Mouse (Mus musculus): Measurements from ENCODE around the gene Fbxo8.

Fbxo8 gene

DNA sequence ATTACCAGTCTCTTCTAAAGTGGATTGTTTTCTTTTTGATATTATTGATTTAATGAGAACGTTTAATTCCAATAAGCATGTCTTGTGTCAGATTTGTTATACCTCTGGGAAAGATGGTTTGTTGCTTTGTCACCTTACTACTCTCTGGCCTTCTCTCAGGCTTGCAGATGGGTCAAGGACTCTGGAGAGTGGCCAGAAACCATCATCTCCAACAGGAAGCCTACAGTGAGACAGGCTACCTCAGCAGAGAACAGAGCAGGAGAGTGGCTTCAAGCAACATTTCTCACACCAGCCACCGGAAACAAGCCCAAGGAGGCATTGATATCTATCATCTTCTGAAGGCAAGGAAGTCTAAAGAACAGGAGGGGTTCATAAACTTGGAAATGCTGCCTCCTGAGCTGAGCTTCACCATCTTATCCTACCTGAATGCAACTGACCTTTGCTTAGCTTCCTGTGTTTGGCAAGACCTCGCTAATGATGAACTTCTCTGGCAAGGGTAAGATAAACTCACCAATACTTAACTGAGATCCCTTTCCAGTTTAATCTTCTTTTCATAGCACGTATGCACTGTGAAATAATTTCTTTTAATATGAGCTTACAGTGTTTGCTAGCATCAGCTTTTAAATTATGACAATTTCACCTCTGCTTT lies 13.6 kb downstream of the Fbxo8 start:
- DNase-seq (ENCODE audit: low read depth, low spot score): no peak
- Histone ChIP-seq H3K36me3 (ENCODE audit: control insufficient read depth, insufficient read depth, low read length, poor library complexity, severe bottlenecking) (no peaks in the 10 kb centered on the region), H3K27me3 (ENCODE audit: control insufficient read depth, insufficient read depth, low read length, poor library complexity, severe bottlenecking) (no peaks in the 10 kb centered on the region)

DNA sequence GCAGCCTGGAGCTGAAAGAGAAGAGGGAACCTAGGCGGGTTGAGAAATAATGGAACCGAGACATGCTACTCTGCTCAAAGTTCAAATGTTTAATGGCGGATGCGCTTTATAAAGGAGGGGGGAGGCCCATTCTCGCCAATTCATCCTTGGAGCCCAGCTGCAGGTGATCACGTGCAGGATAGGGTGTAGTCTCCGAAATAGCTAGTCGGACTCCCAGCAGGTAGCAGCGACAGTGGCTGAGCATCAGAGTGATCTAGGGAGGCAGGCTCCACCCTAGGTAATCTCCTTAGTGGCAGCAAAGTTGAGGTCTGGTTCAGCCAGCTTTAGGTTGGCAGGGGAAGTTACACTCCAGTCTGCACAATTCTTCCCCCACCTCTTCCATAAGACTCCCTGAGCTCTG lies 16.0 kb downstream of the Fbxo8 start:
- Histone ChIP-seq H3K27me3 (ENCODE audit: control insufficient read depth, insufficient read depth, low read length, poor library complexity, severe bottlenecking) (no peaks in the 10 kb centered on the region), H3K36me3 (ENCODE audit: control insufficient read depth, insufficient read depth, low read length, poor library complexity, severe bottlenecking) (no peaks in the 10 kb centered on the region)
- DNase-seq (ENCODE audit: low read depth, low spot score): no peak

DNA sequence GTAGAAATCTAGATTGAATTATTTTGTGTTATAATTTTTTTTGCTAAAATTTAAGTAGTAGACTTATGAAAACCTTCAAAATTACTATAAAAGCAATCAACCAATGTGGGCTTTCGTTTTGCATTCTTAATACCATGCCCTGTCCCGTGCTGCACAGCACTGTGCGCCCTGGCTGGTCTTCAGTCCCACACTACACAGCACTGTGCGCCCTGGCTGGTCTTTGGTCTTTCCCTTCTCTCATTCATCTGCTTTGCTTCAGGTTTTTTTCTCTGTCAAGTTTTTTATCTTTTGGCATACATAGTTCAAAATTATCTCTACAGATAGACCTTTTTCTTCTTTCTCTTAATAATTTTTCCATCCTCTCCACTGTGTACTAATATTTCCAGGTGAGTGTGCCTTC lies 30.0 kb downstream of the Fbxo8 start:
- no peak for DNase-seq (ENCODE audit: low read depth, low spot score)
- H3K36me3 ChIP-seq (ENCODE audit: control insufficient read depth, insufficient read depth, low read length, poor library complexity, severe bottlenecking): peaks cover 3% of the 10 kb centered on the region; the same call in 1 of the 2 replicates
- no peaks in the 10 kb centered on the region for H3K27me3 ChIP-seq (ENCODE audit: control insufficient read depth, insufficient read depth, low read length, poor library complexity, severe bottlenecking)

DNA sequence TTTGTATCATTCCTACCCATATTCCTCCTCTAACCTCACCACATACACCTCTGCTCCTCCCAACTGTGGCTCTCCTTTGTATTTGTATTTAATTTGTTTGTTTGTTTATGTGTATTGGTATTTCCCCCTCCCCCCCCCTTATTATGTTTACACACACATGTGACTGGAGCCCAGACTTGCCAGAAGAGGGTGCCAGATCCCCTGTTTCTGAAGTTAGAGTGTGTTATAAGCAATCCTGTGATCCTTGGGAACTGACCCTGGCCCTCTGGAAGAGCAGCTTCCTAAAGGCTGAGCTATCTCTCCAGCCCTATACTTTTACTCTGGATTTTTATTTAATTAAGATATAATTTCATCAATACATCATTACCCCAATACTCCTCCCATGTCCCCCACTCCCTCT lies 32.0 kb downstream of the Fbxo8 start:
- H3K36me3 ChIP-seq (ENCODE audit: control insufficient read depth, insufficient read depth, low read length, poor library complexity, severe bottlenecking): peaks cover 5% of the 10 kb centered on the region; the same call in 1 of the 2 replicates
- peak; percentile 3 for DNase-seq (ENCODE audit: low read depth, low spot score)
- H3K27me3 ChIP-seq (ENCODE audit: control insufficient read depth, insufficient read depth, low read length, poor library complexity, severe bottlenecking): no peaks in the 10 kb centered on the region

DNA sequence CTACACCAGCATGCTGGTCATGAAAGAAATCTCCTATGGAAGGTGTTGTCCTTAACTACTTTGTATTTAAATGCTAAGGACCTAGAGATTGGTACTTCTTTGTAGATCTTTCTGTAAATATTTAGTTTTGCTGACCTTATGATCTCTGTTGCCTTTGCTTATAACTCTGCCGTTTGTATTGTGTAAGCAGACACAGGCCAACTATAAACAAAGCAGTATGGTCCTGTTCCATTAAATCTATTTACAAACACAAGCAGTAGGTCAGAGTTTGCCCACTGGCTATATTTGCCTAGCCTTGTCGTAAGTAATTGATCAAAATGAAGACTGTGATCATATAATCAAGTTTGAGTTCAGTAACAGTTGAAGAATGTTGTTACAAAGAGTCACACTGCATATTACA lies 38.1 kb downstream of the Fbxo8 start:
- peaks cover 2% of the 10 kb centered on the region; the same call in 1 of the 2 replicates for H3K36me3 ChIP-seq (ENCODE audit: control insufficient read depth, insufficient read depth, low read length, poor library complexity, severe bottlenecking)
- H3K27me3 ChIP-seq (ENCODE audit: control insufficient read depth, insufficient read depth, low read length, poor library complexity, severe bottlenecking): no peaks in the 10 kb centered on the region
- DNase-seq (ENCODE audit: low read depth, low spot score): no peak

DNA sequence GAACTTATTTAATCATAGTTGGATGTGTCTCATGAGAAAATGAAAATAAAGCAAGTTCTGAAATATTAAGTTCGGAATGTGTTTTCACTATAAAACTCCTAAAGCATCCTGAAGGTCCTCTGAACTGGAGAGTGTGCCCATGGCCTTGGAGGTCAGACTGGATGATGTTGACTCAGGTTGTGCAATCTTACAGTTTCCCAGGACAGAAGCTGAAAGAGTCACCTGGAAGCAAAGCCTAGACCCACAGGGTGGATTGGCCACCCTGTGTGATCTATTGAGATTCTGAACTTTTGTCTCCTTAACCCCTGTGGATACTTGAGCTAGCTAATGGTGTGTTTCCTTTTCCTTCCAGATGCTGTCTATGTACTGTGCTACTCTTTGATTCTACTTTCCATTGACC lies 40.2 kb downstream of the Fbxo8 start:
- Histone ChIP-seq H3K27me3 (ENCODE audit: control insufficient read depth, insufficient read depth, low read length, poor library complexity, severe bottlenecking) (no peaks in the 10 kb centered on the region), H3K36me3 (ENCODE audit: control insufficient read depth, insufficient read depth, low read length, poor library complexity, severe bottlenecking) (peaks cover 3% of the 10 kb centered on the region; the same call in 1 of the 2 replicates)
- DNase-seq (ENCODE audit: low read depth, low spot score): no peak

DNA sequence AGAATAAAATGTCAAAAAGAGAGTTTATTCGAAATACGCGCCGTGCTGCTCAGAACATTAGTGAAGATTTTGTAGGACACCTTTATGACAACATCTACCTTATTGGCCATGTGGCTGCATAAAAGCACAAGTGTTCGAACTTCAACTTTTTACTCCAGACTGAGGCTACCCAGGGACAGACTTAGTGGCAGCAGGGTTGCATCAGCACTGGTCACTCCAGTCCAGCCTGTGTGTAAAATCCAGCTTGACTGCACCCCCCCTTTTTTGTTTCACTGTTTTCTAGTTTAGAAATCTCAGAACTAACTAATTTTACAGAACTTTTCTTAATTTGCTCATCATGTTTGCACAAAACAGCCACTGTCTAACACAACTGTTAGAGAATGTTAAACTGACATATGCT lies 40.6 kb downstream of the Fbxo8 start:
- no peak for DNase-seq (ENCODE audit: low read depth, low spot score)
- peaks cover 3% of the 10 kb centered on the region; the same call in 1 of the 2 replicates for H3K36me3 ChIP-seq (ENCODE audit: control insufficient read depth, insufficient read depth, low read length, poor library complexity, severe bottlenecking)
- H3K27me3 ChIP-seq (ENCODE audit: control insufficient read depth, insufficient read depth, low read length, poor library complexity, severe bottlenecking): no peaks in the 10 kb centered on the region

DNA sequence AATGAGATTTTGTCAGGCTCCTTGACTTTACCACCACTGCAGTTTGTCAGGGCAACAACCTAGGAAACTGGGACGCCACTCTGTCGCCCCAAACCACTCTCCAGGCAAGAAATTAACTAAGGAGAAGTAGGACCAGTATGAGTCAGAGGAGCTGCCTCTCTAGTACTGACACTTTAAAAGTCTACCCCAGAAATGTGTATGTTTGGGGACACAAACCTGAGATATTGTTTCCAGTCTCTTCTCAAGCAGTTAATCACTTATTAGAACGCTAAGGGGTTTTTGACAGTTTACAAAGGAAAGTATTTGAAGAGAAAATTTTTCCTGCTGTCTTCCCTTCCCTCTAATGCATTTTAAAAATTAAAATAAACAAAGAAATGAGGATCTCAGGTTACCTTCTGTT lies 55.6 kb downstream of the Fbxo8 start:
- no peaks in the 10 kb centered on the region for H3K36me3 ChIP-seq (ENCODE audit: control insufficient read depth, insufficient read depth, low read length, poor library complexity, severe bottlenecking)
- no peaks in the 10 kb centered on the region; the same call in 1 of the 2 replicates for H3K27me3 ChIP-seq (ENCODE audit: control insufficient read depth, insufficient read depth, low read length, poor library complexity, severe bottlenecking)
- no peak for DNase-seq (ENCODE audit: low read depth, low spot score)

DNA sequence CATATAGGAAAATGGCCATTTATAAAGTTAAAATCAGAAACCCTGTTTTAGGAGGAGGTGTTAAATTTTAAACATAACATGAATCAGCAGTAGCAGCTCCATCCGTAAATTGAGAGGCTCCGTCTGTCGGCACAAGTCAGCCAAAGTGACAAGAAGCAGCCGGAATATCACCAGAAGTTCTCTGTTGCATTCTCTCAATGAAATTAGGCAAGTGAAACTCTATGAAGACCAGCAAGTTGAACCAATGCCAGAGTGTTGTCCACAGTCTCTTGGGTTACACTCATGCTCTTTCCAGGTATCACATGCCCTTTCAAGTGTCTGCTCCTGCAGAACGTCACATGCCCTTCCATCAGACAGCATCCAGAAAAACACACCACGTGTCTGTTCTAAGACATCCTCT lies 60.8 kb downstream of the Fbxo8 start:
- no peak for DNase-seq (ENCODE audit: low read depth, low spot score)
- H3K27me3 ChIP-seq (ENCODE audit: control insufficient read depth, insufficient read depth, low read length, poor library complexity, severe bottlenecking): no peaks in the 10 kb centered on the region; the same call in 1 of the 2 replicates
- H3K36me3 ChIP-seq (ENCODE audit: control insufficient read depth, insufficient read depth, low read length, poor library complexity, severe bottlenecking): no peaks in the 10 kb centered on the region

DNA sequence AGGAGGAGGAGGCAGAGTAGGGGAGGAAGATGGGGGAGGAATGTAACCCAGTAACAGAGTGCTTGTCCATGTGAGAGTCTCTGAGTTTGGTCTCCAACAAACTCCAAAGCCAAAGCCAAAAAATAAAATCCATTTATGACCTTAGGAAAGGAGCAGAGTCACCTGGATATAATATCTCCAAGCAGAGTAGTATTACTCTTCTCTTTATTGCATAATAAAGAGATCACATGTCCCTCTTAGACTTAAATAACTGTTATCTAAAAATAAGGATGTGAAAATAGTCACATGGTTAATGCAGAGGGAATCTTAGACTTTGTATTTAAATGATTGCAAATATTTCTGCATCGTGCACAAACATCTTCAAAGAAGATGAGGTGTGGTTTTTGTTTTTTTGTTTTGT lies 63.3 kb downstream of the Fbxo8 start:
- Histone ChIP-seq H3K36me3 (ENCODE audit: control insufficient read depth, insufficient read depth, low read length, poor library complexity, severe bottlenecking) (no peaks in the 10 kb centered on the region), H3K27me3 (ENCODE audit: control insufficient read depth, insufficient read depth, low read length, poor library complexity, severe bottlenecking) (no peaks in the 10 kb centered on the region)
- DNase-seq (ENCODE audit: low read depth, low spot score): no peak

DNA sequence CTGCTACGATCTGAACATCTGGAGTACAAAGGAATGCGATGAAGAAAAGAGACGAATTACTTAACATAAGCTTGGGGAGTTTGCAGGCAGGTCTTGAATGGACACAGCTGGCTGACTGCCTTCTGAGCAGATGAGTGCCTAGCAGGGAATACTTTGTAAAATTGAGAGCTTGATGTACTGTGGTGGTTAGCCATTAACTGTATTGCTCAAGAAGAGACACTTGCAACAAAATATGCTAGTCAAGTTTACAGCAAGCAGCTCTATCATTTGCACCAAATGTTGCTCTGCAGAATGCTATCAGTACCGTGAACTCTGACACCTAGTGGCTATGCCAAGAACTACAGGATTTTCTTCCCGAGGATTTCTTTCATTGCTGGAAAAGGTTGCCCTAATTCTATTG lies 64.1 kb downstream of the Fbxo8 start:
- DNase-seq (ENCODE audit: low read depth, low spot score): peak; percentile 55
- Histone ChIP-seq H3K27me3 (ENCODE audit: control insufficient read depth, insufficient read depth, low read length, poor library complexity, severe bottlenecking) (no peaks in the 10 kb centered on the region), H3K36me3 (ENCODE audit: control insufficient read depth, insufficient read depth, low read length, poor library complexity, severe bottlenecking) (no peaks in the 10 kb centered on the region)

DNA sequence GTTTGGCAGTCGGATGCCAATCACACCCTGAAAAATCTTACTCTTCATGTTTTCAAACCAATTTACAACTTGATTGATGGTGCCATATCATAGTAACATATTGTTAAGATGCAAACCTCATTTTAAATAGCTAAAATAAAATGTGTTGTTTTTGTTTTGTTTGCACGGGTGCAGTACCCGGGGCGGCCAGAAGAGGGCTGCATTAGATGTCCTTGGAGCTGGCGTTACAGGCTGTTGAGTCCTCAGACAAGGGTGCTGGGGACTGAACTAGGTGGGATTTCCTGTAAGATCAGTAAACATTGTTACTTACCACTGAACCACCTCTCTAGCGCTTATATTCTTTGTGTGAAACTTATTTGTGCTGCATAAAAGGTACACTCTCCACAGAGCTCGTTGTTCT lies 65.4 kb downstream of the Fbxo8 start:
- Histone ChIP-seq H3K27me3 (ENCODE audit: control insufficient read depth, insufficient read depth, low read length, poor library complexity, severe bottlenecking) (no peaks in the 10 kb centered on the region), H3K36me3 (ENCODE audit: control insufficient read depth, insufficient read depth, low read length, poor library complexity, severe bottlenecking) (no peaks in the 10 kb centered on the region)
- DNase-seq (ENCODE audit: low read depth, low spot score): peak; percentile 57

DNA sequence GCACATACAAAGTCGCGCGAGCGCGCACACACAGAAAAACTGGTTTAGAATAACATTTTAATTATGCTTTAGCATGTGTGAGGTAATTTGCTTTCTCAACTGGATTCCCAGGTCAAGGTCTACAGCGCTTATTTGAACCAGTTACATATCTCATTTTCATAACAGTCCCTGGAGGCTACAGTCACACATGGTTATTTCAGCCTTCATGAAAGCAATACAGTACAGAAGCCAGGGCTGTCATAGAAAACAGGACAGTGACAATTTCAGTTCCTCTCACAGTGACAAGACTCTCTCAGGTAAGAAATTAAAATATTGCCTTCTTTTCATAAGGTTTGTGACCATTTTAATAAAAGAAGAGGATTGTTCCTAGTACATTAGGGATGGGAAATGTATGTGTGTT lies 66.4 kb downstream of the Fbxo8 start:
- DNase-seq (ENCODE audit: low read depth, low spot score): peak; percentile 45
- Histone ChIP-seq H3K27me3 (ENCODE audit: control insufficient read depth, insufficient read depth, low read length, poor library complexity, severe bottlenecking) (no peaks in the 10 kb centered on the region), H3K36me3 (ENCODE audit: control insufficient read depth, insufficient read depth, low read length, poor library complexity, severe bottlenecking) (no peaks in the 10 kb centered on the region)

DNA sequence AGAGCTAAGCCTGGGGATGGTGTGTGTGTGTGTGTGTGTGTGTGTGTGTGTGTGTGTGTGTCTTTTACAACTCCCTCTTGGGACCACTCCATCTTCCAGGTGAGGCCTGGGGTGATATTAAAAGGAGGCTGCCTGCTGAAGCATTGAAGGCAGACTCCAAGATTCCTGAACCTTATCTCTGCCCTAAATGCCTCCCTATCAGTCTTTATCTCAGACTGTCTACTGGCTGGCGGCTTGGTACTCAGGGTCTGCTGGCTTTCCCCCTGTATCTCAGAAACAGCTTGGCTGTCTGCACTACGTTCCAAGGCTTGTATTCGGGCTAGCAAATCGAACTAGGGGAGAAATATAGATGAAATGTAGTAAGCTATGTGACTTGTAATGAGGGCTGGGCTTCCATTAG lies 68.2 kb downstream of the Fbxo8 start:
- H3K36me3 ChIP-seq (ENCODE audit: control insufficient read depth, insufficient read depth, low read length, poor library complexity, severe bottlenecking): no peaks in the 10 kb centered on the region
- no peak for DNase-seq (ENCODE audit: low read depth, low spot score)
- H3K27me3 ChIP-seq (ENCODE audit: control insufficient read depth, insufficient read depth, low read length, poor library complexity, severe bottlenecking): no peaks in the 10 kb centered on the region

DNA sequence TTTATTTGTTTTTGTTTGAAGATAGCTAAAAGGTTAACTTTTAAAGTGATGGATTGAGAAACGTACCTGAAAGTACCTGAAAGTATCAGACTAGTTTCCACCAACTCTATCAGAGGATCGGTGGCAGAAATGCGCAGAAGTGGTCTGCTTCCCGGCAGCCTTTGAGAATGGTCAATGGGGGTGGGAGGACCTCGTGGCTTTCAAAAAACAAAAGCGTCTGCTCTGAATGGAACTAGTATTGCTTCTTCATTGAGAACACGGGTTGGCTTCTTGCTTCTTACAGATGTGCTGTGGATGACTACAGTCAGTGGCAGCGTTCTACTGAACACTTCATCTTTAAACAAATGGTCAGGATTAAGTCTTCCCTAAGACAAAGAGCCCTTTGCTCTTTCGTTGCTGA lies 68.7 kb downstream of the Fbxo8 start:
- no peak for DNase-seq (ENCODE audit: low read depth, low spot score)
- Histone ChIP-seq H3K27me3 (ENCODE audit: control insufficient read depth, insufficient read depth, low read length, poor library complexity, severe bottlenecking) (no peaks in the 10 kb centered on the region), H3K36me3 (ENCODE audit: control insufficient read depth, insufficient read depth, low read length, poor library complexity, severe bottlenecking) (no peaks in the 10 kb centered on the region)

DNA sequence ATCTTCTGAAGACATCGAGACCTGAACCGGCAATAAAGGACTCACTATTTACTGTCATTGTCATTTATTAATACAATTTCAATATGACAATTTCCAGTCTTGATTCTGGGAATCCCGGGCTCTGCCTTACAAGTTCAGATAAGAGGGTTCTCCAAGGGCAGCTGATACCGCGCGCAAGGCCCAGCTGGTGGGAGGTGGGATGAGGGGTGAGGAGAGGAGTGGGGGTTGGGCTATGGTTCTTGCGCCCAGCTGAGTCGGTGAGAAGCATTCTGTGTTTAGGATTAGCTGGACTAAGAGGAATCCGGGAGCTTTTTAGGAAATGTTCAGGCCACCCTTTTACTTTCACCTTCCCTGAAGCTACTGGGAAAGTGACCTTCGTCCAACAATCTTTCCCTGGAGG lies 69.8 kb downstream of the Fbxo8 start:
- Histone ChIP-seq H3K36me3 (ENCODE audit: control insufficient read depth, insufficient read depth, low read length, poor library complexity, severe bottlenecking) (no peaks in the 10 kb centered on the region), H3K27me3 (ENCODE audit: control insufficient read depth, insufficient read depth, low read length, poor library complexity, severe bottlenecking) (no peaks in the 10 kb centered on the region)
- DNase-seq (ENCODE audit: low read depth, low spot score): no peak

All from splenic B cell, adult 2 months (primary cell).